Mouse (Mus musculus) CD8-positive naive resting alpha-beta T cell, adult 2 months (primary cell): Measurements from ENCODE around the gene Pcdh15.

Experiments used
- DNase-seq, 2 experiments: peaks; one replicate each; pipeline ENCODE4 v3.0.0; 2022; ENCODE audit warnings: low read depth in 2 of 2, low spot score in 2 of 2

Gene Pcdh15

GRCm38 (mm10) chr10:73098966-73099845, at the start of gene Pcdh15:
TSS of gene Pcdh15 (plus strand) at chr10:73099342.
- no peak for DNase-seq

- no peak for DNase-seq
Measured at GRCm38 (mm10) chr10:73052074-73052473, 47.1 kb upstream of the Pcdh15 start.

- no peak for DNase-seq
Measured at GRCm38 (mm10) chr10:73059726-73060230, 39.4 kb upstream of the Pcdh15 start.

- no peak for DNase-seq
Measured at GRCm38 (mm10) chr10:73086703-73087102, 12.4 kb upstream of the Pcdh15 start.

GRCm38 (mm10) chr10:73096531-73097135, 2.5 kb upstream of the Pcdh15 start:
- no peak for DNase-seq

GRCm38 (mm10) chr10:73097176-73097575, 2.0 kb upstream of the Pcdh15 start:
- DNase-seq, result no peak

- DNase-seq, result no peak
Measured at GRCm38 (mm10) chr10:73097979-73098378, 1.2 kb upstream of the Pcdh15 start.

- DNase-seq, result no peak
Measured at GRCm38 (mm10) chr10:73099846-73100241, 702 bp downstream of the Pcdh15 start.

- no peak for DNase-seq
Measured at GRCm38 (mm10) chr10:73103383-73103994, 4.3 kb downstream of the Pcdh15 start.

GRCm38 (mm10) chr10:73105893-73106292, 6.8 kb downstream of the Pcdh15 start:
- DNase-seq, result no peak

- DNase-seq, result no peak
Measured at GRCm38 (mm10) chr10:73137985-73138384, 38.8 kb downstream of the Pcdh15 start.

- no peak for DNase-seq
Measured at GRCm38 (mm10) chr10:73147543-73147942, 48.4 kb downstream of the Pcdh15 start.

GRCm38 (mm10) chr10:73147978-73148377, 48.8 kb downstream of the Pcdh15 start:
- no peak for DNase-seq

GRCm38 (mm10) chr10:73154544-73154943, 55.4 kb downstream of the Pcdh15 start:
- no peak for DNase-seq

- DNase-seq, result no peak
Measured at GRCm38 (mm10) chr10:73161757-73162156, 62.6 kb downstream of the Pcdh15 start.

GRCm38 (mm10) chr10:73216001-73216400, 116.9 kb downstream of the Pcdh15 start:
- no peak for DNase-seq

- no peak for DNase-seq
Measured at GRCm38 (mm10) chr10:73242294-73242693, 143.2 kb downstream of the Pcdh15 start.

GRCm38 (mm10) chr10:73280438-73280837, 181.3 kb downstream of the Pcdh15 start:
- no peak for DNase-seq

GRCm38 (mm10) chr10:73296456-73296855, 197.3 kb downstream of the Pcdh15 start:
- no peak for DNase-seq

GRCm38 (mm10) chr10:73301951-73302350, 202.8 kb downstream of the Pcdh15 start:
- DNase-seq, result no peak

- no peak for DNase-seq
Measured at GRCm38 (mm10) chr10:73306677-73307076, 207.5 kb downstream of the Pcdh15 start.

- no peak for DNase-seq
Measured at GRCm38 (mm10) chr10:73326861-73327260, 227.7 kb downstream of the Pcdh15 start.
